Mouse (Mus musculus) skeletal muscle tissue, adult 2 months (tissue): ENCODE data around the gene Car12.

Experiments
- DNase-seq: peaks from one replicate; pipeline ENCODE4 v3.0.0-alpha.2; 2012; ENCODE audit warnings: low read depth, low spot score

Car12 gene

GRCm38 (mm10) chr9:66713135-66714021 lies at the start of gene Car12:
TSS of gene Car12 (plus strand) at chr9:66713686.
- DNase-seq, result no peak

GRCm38 (mm10) chr9:66663764-66664163 lies 49.7 kb upstream of the Car12 start:
- no peak for DNase-seq

- no peak for DNase-seq
These were observed 48.9 kb upstream of the Car12 start for GRCm38 (mm10) chr9:66664561-66664960.

GRCm38 (mm10) chr9:66666153-66666552 lies 47.3 kb upstream of the Car12 start:
- peak; percentile 87 for DNase-seq

GRCm38 (mm10) chr9:66667046-66667445 lies 46.4 kb upstream of the Car12 start:
- peak; percentile 28 for DNase-seq

GRCm38 (mm10) chr9:66667868-66668267 lies 45.6 kb upstream of the Car12 start:
- no peak for DNase-seq

GRCm38 (mm10) chr9:66669561-66670078 lies 43.9 kb upstream of the Car12 start:
- peak; percentile 13 for DNase-seq

- DNase-seq, result no peak
These were observed 39.7 kb upstream of the Car12 start for GRCm38 (mm10) chr9:66673771-66674170.

- no peak for DNase-seq
These were observed 37.9 kb upstream of the Car12 start for GRCm38 (mm10) chr9:66675566-66675965.

- DNase-seq, result no peak
These were observed 33.4 kb upstream of the Car12 start for GRCm38 (mm10) chr9:66680102-66680501.

GRCm38 (mm10) chr9:66682822-66683221 lies 30.7 kb upstream of the Car12 start:
- no peak for DNase-seq

GRCm38 (mm10) chr9:66685730-66686129 lies 27.8 kb upstream of the Car12 start:
- DNase-seq, result no peak

- no peak for DNase-seq
These were observed 25.8 kb upstream of the Car12 start for GRCm38 (mm10) chr9:66687713-66688112.

GRCm38 (mm10) chr9:66691683-66692305 lies 21.7 kb upstream of the Car12 start:
- no peak for DNase-seq

- no peak for DNase-seq
These were observed 15.9 kb upstream of the Car12 start for GRCm38 (mm10) chr9:66697355-66698140.

- DNase-seq, result no peak
These were observed 13.7 kb upstream of the Car12 start for GRCm38 (mm10) chr9:66699748-66700147.

GRCm38 (mm10) chr9:66703002-66703401 lies 10.5 kb upstream of the Car12 start:
- no peak for DNase-seq

GRCm38 (mm10) chr9:66705354-66705753 lies 8.1 kb upstream of the Car12 start:
- DNase-seq, result no peak

GRCm38 (mm10) chr9:66705766-66706165 lies 7.7 kb upstream of the Car12 start:
- peak; percentile 59 for DNase-seq

- DNase-seq, result no peak
These were observed 5.3 kb upstream of the Car12 start for GRCm38 (mm10) chr9:66708054-66708772.
